Mouse (Mus musculus) limb, embryonic 13.5 days (tissue): ENCODE data around the gene Smu1. TPM values are rescaled to one million over a fixed set of nuclear protein-coding genes. Genes with fewer than 3 reads are reported as not detected.
"Not testable (repeated sequence)": the region's sequence is repeated elsewhere in the genome, so short reads cannot be mapped to it uniquely, and the experiment has no call there.

Experiments
- ATAC-seq: fragments of 200-750 bp; cut with Nextera tagmentation; 2 replicates; pipeline ENCODE4 v1.8.0; 2017; ENCODE audit warnings: low read depth, moderate number of reproducible peaks, moderate TSS enrichment; ENCODE audit not compliant: low FRiP score
- H3K27ac ChIP-seq: fragments of 300-500 bp; sonication (generic); 2 replicates; pipeline ENCODE4 v1.5.1; 2015; ENCODE audit warnings: inconsistent platforms, mild to moderate bottlenecking, moderate library complexity
- H3K27me3 ChIP-seq: fragments of 300-500 bp; sonication (generic); 2 replicates; pipeline ENCODE4 v1.6.1; 2015; ENCODE audit warnings: mild to moderate bottlenecking, inconsistent platforms
- H3K36me3 ChIP-seq: fragments of 300-500 bp; sonication (generic); 2 replicates; pipeline ENCODE4 v1.6.1; 2015; ENCODE audit warnings: inconsistent platforms, mild to moderate bottlenecking, moderate library complexity
- H3K4me1 ChIP-seq: fragments of 300-500 bp; sonication (generic); 2 replicates; pipeline ENCODE4 v1.6.1; 2015; ENCODE audit warnings: inconsistent platforms
- H3K4me2 ChIP-seq: fragments of 300-500 bp; sonication (generic); replicated peaks from 2 replicates; pipeline ENCODE4 v1.6.1; 2015; ENCODE audit warnings: inconsistent platforms, mild to moderate bottlenecking, moderate library complexity
- H3K4me3 ChIP-seq: fragments of 300-500 bp; sonication (generic); 2 replicates; pipeline ENCODE4 v1.5.1; 2015; ENCODE audit warnings: moderate library complexity, mild to moderate bottlenecking, inconsistent platforms
- H3K9ac ChIP-seq: fragments of 300-500 bp; sonication (generic); 2 replicates; pipeline ENCODE4 v1.6.1; 2015; ENCODE audit warnings: mild to moderate bottlenecking, inconsistent platforms
- H3K9me3 ChIP-seq: fragments of 300-500 bp; sonication (generic); 2 replicates; pipeline ENCODE4 v1.6.1; 2016; ENCODE audit warnings: inconsistent platforms
- WGBS: fragments of 180-500 bp; shearing (Covaris S2); methylation state at CpG from one replicate; pipeline ENCODE4 v1.1.7; 2015; 5-methylcytosine and 5-hydroxymethylcytosine counted together
- polyA plus RNA-seq: library from polyadenylated mRNA; unstranded; fragments of >200 nt; fragmentation: Nextera tagmentation; extraction: Ambion mirVana; gene quantifications from 2 replicates; pipeline ENCODE4 v1.2.1, GENCODE M21; 2015

The Smu1 gene
- 160 TPM in 2 replicates for polyA plus RNA-seq

DNA sequence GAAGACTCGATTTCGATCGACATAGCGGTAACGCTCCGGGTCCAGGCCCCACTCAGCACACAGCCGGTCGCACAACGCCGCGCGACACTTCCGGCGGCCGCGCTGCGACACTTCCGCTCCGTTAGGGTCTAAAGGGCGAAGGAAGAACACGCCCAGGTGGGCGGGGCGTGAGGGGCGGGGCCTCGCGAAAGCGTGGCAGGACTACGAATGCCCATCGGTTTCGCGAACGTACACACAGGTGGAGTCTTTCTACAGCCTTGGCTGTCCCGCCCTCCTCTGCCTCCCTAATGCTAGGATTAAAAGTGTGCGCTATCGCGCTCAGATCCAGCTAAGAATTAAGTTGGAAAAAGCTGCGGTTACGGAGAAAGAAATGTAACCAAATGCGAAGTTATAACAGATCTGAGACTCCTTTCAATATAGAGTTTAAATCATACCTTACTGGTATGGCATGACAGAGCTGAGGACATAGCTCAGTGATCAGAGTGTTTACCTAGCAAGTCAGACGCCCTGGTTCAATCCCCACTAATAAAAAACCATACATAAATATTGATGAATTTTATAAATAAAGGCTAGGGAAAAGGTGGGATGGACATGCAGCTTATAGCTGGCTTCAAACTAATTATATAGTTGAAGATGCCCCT lies at the start of gene Smu1:
Smu1 (minus strand) TSS at position 144 of the 641 bp plus-strand sequence.
- Histone ChIP-seq H3K9me3 (no peaks in the 10 kb centered on the region), H3K36me3 (peaks cover 25% of the 10 kb centered on the region), H3K27ac (no peak within 1 kb of the TSS; the same call in 1 of the 2 replicates), H3K4me1 (no peaks in the 10 kb centered on the region), H3K27me3 (peaks cover 8% of the 10 kb centered on the region; the same call in 1 of the 2 replicates), H3K4me3 (peak within 1 kb of the TSS; percentile 98), H3K4me2 (peak within 1 kb of the TSS; percentile 81), H3K9ac (peak within 1 kb of the TSS; percentile 91)
- WGBS = under 1% methylated on average over 40 of the region's 40 CpGs
- peak; percentile 99 for ATAC-seq

DNA sequence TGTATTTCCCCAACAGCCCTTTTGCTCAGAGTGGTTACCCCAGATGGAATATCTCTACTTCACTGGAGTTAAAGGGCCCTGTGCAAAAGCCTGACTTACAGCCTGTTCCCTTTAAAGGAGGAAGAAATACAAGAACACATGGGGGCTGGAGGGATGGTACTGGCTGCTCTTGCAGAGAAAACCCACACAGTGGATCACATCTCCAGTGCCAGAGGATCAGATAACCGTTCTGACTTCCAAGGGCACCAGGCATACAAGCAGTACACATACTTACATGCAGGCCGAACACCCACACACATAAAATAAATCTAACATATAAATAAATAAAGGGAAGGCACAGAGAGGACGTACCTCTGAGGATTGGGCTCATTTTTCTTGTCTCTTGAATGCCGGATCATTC lies 49.7 kb upstream of the Smu1 start:
- H3K36me3 ChIP-seq = peaks cover 83% of the 10 kb centered on the region
- WGBS = 90% methylated on average over 4 of the region's 4 CpGs
- H3K27me3 ChIP-seq = no peaks in the 10 kb centered on the region
- H3K4me1 ChIP-seq = no peaks in the 10 kb centered on the region
- no peak overlapping the region for H3K9ac ChIP-seq
- no peak for ATAC-seq
- H3K4me3 ChIP-seq = no peak overlapping the region
- H3K4me2 ChIP-seq = no peak overlapping the region
- no peaks in the 10 kb centered on the region for H3K9me3 ChIP-seq
- H3K27ac ChIP-seq = no peak overlapping the region

DNA sequence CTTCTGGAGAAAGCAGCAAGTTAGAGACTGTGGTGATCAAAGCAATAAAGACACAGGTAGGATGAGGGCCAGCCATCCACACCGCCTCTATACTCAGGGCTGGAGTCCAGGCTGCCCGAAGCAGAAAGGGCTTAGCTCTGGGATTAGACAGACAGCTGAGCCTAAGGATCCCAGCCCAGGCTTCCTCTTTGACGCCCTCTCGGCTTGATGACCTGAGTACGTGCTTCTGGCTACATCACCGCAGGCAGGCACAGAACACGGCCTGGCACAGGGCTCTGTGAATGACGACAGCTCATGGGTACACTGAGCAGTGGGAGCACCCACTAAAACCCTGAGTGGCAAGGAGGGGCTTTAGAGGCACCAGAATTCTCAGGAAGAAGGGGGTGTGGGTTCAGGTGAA lies 47.7 kb upstream of the Smu1 start:
- Histone ChIP-seq H3K27ac (no peak overlapping the region), H3K4me2 (no peak overlapping the region), H3K9ac (no peak overlapping the region), H3K4me1 (no peaks in the 10 kb centered on the region), H3K9me3 (no peaks in the 10 kb centered on the region), H3K27me3 (no peaks in the 10 kb centered on the region), H3K36me3 (peaks cover 67% of the 10 kb centered on the region), H3K4me3 (no peak overlapping the region)
- no peak for ATAC-seq
- WGBS = 86% methylated on average over 8 of the region's 8 CpGs

DNA sequence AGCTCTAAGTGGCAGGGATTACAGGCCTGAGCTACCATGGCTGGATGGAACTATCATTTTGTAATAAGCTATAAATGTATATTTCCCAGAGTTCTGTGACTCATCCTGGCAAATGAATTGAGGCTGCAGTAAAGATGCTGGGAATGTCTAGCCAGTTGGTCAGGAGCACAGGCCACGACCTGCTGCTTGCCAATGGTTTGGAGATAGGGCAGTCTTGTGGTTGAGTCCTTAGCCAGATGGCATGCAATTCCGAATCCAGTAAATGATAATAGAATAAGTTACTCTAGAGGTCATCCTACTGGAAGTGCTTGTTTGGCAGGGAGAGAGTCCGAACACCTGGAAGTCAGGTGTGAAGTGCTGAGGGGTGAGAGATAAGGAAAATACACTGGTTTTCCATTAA lies 45.1 kb upstream of the Smu1 start:
- H3K36me3 ChIP-seq = peaks cover 48% of the 10 kb centered on the region
- no peaks in the 10 kb centered on the region for H3K27me3 ChIP-seq
- H3K27ac ChIP-seq = no peak overlapping the region
- no peak overlapping the region for H3K4me3 ChIP-seq
- WGBS = 95% methylated on average over 3 of the region's 3 CpGs
- no peaks in the 10 kb centered on the region for H3K9me3 ChIP-seq
- H3K4me2 ChIP-seq = no peak overlapping the region
- no peaks in the 10 kb centered on the region for H3K4me1 ChIP-seq
- no peak overlapping the region for H3K9ac ChIP-seq
- no peak for ATAC-seq

DNA sequence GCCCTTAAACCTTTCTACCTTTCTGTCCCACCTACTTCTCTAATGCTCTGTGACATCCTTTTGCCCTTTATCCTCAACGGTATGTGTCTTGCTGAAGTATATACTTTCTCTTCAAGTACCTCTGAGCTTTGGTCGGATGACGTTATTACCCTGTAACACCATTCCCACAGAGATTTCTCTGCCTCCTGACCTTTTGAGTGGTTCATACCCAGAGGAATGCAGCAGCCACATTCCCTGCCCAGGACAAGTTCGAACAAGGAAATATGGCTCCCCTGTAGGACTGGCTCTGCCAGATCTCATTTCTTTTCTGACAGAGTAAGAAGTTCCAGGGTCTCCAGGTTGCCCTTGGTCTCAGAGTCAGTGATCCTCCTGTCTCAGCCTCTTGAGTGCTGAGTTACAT lies 44.2 kb upstream of the Smu1 start:
- 75% methylated on average over 4 of the region's 4 CpGs for WGBS
- Histone ChIP-seq H3K4me3 (no peak overlapping the region), H3K36me3 (peaks cover 43% of the 10 kb centered on the region), H3K27me3 (no peaks in the 10 kb centered on the region), H3K4me1 (no peaks in the 10 kb centered on the region), H3K9me3 (no peaks in the 10 kb centered on the region), H3K9ac (no peak overlapping the region), H3K27ac (no peak overlapping the region), H3K4me2 (no peak overlapping the region)
- ATAC-seq = no peak

DNA sequence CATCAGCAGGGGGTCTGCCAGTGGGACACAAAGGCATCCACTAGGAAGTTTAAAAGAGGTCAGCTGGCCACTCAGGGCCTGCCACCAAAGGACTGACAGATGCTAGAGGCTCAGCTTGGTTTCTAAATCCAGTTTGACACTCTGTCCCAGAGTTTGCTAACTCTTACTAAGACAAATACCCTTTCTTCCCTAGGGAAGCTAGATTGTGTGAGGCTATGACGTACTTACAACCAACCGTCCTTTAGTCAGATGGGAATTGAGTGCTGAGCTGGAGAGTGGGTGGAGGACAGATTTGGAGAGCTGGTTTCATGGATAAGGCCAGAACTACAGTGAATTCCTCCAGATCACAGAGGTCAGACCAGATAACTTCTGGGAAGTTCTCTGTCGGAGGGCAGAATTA lies 43.1 kb upstream of the Smu1 start:
- H3K27ac ChIP-seq = no peak overlapping the region
- H3K9me3 ChIP-seq = no peaks in the 10 kb centered on the region
- WGBS = 85% methylated on average over 3 of the region's 3 CpGs
- H3K36me3 ChIP-seq = peaks cover 34% of the 10 kb centered on the region
- H3K4me1 ChIP-seq = no peaks in the 10 kb centered on the region
- no peak for ATAC-seq
- no peak overlapping the region for H3K4me2 ChIP-seq
- H3K4me3 ChIP-seq = no peak overlapping the region
- no peak overlapping the region for H3K9ac ChIP-seq
- no peaks in the 10 kb centered on the region for H3K27me3 ChIP-seq

DNA sequence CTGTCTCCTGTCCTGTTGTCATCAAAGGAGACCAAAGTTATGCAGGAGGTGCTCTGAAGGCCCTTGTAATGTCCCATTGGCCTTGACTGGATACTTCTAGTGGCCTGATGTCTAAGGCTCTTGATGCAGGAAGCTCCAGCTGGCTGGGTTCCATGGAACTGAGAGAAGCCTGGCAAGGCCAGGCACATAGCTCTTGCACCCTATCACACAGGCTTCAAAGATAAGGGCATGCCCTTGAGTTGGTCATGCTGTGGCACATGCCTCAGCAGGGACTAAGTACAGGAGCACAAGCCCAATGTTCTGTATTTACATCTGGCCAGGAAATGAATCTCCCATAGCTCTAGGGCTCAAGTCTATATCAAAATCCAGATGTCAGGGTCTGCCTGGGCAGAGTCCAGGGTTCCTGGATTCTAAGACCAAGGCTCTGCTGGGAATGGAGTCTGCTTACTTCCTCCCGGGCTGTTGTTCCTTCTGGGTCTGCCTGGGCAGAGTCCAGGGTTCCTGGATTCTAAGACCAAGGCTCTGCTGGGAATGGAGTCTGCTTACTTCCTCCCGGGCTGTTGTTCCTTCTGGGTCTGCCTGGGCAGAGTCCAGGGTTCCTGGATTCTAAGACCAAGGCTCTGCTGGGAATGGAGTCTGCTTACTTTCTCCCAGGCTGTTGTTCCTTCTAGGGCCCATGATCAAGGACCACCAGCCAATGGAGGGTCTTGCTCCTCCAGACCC lies 41.3 kb upstream of the Smu1 start:
- H3K4me1 ChIP-seq, ATAC-seq, H3K9ac ChIP-seq, H3K27me3 ChIP-seq, H3K9me3 ChIP-seq, H3K4me2 ChIP-seq, H3K4me3 ChIP-seq, H3K27ac ChIP-seq: not testable (repeated sequence)
- H3K36me3 ChIP-seq = peaks cover 25% of the 10 kb centered on the region
- WGBS = 88% methylated on average over 2 of the region's 2 CpGs

DNA sequence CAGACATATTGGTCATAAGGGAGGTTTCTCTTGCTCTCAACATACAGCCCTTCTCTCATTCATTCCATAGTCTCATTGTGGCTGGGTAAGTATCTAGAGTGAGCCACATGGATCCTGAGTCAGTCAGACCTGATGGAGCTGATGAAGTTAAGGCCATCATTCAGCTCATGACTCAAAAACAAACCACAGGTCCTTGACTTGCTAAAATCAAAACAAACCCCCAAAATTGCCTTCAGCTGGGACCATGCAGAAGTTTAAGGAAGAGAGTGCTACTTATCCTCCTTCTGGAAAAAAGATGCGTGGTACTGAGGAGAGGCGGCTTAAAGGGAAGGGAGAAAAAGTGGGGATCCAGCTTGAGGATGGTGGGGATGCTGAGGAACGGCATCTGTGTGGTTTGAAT lies 38.0 kb upstream of the Smu1 start:
- Histone ChIP-seq H3K4me1 (no peaks in the 10 kb centered on the region), H3K9ac (no peak overlapping the region), H3K4me3 (no peak overlapping the region), H3K36me3 (peaks cover 5% of the 10 kb centered on the region; the same call in 1 of the 2 replicates), H3K27ac (no peak overlapping the region), H3K4me2 (no peak overlapping the region), H3K27me3 (no peaks in the 10 kb centered on the region), H3K9me3 (0 out of 2 replicates have a peak, but pooled peaks cover 4% of the 10 kb centered on the region)
- WGBS = 91% methylated on average over 3 of the region's 3 CpGs
- ATAC-seq = no peak

DNA sequence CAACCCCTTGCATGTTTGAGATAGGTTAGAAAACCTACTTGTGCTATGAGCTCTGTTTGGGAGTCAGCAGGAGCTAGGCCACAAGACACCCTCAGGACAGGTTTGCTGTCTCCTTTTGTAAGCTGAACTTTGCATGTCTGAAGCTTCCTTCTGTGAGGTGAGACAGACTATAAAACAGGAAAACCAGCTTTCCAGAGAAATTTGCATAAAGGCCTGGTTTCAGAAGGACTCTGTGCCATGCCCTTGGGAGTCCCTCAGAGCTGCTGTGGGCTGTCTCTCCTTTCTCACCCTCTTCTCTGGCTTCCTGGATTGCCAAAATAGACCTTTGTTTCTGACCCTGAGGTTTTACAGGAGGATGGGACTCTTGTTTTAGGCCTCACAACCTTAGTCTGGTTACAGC lies 36.6 kb upstream of the Smu1 start:
- no peaks in the 10 kb centered on the region for H3K4me1 ChIP-seq
- H3K27ac ChIP-seq = no peak overlapping the region
- H3K4me2 ChIP-seq = no peak overlapping the region
- no peak for ATAC-seq
- H3K4me3 ChIP-seq = no peak overlapping the region
- H3K9ac ChIP-seq = no peak overlapping the region
- H3K36me3 ChIP-seq = peaks cover 5% of the 10 kb centered on the region; the same call in 1 of the 2 replicates
- no peaks in the 10 kb centered on the region for H3K27me3 ChIP-seq
- H3K9me3 ChIP-seq = 0 out of 2 replicates have a peak, but pooled peaks cover 4% of the 10 kb centered on the region

DNA sequence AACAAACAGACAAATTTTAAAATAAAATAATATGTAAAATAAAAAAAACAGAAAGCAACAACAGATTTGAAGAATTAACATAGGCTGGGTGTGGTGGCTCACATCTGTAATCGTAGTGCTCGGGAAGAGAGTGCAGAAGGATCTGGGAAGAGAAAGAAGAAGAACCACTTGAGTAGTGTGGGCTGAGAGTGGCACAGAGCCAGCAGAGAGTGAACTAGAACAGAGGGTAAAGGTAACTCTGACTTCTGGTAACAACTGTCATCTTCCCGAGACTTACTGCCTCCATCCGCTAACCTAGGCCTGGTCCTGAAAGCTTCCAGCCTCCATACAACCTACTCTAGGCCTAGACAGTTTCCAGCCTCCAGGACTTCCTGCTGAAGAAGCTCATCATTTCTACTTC lies 33.5 kb upstream of the Smu1 start:
- ATAC-seq = no peak
- H3K4me1 ChIP-seq = 0 out of 2 replicates have a peak, but pooled peaks cover 3% of the 10 kb centered on the region
- no peaks in the 10 kb centered on the region for H3K27me3 ChIP-seq
- WGBS = 92% methylated on average over 4 of the region's 4 CpGs
- H3K27ac ChIP-seq = no peak overlapping the region
- no peaks in the 10 kb centered on the region for H3K36me3 ChIP-seq
- no peak overlapping the region for H3K9ac ChIP-seq
- no peak overlapping the region for H3K4me2 ChIP-seq
- H3K9me3 ChIP-seq = 0 out of 2 replicates have a peak, but pooled peaks cover 4% of the 10 kb centered on the region
- no peak overlapping the region for H3K4me3 ChIP-seq

DNA sequence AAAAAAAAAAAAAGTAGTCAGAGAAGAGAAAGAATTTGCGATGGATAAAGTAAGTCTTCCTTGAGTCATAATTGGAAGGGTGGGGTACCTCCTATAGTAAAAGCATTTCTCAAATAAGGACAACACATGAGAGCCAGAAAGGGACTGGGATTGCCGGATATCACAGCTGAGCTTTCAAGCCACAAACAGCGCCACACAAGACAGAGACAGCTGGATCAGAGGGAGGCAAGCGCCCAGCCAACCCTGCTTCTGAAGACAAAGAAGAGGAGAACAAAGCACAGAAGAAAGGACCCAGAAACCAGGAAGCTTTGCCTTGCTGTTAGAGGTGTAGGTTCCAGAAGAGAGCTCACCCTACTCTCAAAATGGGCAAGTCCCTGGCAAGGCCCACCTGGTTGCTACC lies 28.9 kb upstream of the Smu1 start:
- H3K4me3 ChIP-seq = no peak overlapping the region
- WGBS = 92% methylated on average over 4 of the region's 4 CpGs
- peaks cover 12% of the 10 kb centered on the region; the same call in 1 of the 2 replicates for H3K4me1 ChIP-seq
- no peak overlapping the region for H3K27ac ChIP-seq
- no peaks in the 10 kb centered on the region for H3K27me3 ChIP-seq
- no peak overlapping the region for H3K4me2 ChIP-seq
- H3K9ac ChIP-seq = no peak overlapping the region
- H3K36me3 ChIP-seq = no peaks in the 10 kb centered on the region
- ATAC-seq = no peak
- H3K9me3 ChIP-seq = no peaks in the 10 kb centered on the region

DNA sequence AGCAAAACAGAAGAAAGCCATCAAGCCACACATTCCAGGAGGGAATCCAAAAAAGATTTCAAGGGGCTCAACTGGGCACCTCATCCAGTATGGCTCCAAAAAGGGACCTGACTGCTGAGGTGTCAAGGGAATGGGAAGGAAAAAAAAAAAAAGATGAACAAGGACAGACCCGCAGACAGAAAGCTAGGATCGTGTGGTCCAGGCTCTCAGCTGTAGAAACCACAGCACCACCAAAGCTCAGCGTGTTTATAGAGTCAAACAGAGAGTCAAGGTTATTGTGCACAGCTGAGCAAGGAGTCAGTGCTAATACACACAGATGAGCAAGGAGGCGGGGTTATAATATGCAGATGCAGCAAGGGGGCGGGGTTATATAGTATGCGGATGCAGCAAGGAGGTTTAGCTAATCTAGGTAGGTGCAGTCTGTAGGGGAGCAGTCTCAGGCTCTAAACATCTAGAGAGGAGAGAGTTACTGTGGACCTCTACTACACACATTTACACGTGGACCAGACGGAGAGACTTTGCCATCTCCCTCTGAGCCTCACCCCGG lies 28.0 kb upstream of the Smu1 start:
- H3K4me1 ChIP-seq = peaks cover 18% of the 10 kb centered on the region
- H3K4me3 ChIP-seq = no peak overlapping the region
- no peak overlapping the region for H3K4me2 ChIP-seq
- no peaks in the 10 kb centered on the region for H3K27me3 ChIP-seq
- 71% methylated on average over 9 of the region's 9 CpGs for WGBS
- H3K9ac ChIP-seq = no peak overlapping the region
- ATAC-seq = no peak
- H3K9me3 ChIP-seq = no peaks in the 10 kb centered on the region
- no peak overlapping the region for H3K27ac ChIP-seq
- H3K36me3 ChIP-seq = no peaks in the 10 kb centered on the region
